ENCODE assay signal across 8 mouse cellular contexts in the genomic region with DNA sequence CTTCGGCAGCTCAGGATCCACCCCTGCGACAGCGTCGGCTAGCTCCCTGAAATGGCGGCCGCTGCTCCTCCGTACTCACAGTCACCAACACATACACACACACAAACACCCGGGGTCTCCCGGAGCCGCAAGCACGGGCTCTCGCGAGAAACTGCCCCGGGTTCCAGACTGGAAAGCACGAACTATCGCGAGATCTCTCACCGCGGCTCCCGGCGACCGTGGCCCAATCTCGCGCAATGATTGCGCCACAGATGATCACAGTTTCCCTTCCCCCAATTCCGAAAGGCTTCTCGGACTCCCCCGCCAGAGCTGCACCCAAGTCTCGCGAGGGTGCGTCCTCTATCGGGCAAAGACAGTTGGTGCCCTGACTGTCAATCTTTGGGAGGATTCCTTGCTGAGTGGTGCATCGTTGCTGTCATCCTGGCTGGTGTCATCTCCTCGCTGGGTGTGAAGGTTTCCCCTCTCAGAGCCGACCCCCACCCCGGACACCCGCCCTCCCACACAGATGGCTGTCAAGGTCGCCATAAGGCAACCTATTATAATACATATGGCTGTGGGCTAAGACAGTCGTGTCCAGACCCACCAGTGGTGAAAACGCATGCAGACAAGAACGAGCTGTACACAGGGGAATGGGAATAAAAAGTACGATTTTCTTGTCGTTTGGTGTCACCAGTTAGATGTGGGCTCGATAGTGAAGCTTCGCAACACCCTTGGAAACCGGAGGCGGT. TPM values are rescaled to one million over a fixed set of nuclear protein-coding genes. Genes with fewer than 3 reads are reported as not detected.
DNase-seq lines count a peak whose midpoint lies in the region; ATAC-seq lines count a peak whose summit lies in the region.

A gene (minus strand): TSS at position 145 of the 728 bp plus-strand sequence.

- H3K4me2 ChIP-seq in hindbrain, embryonic 12.5 days (replicated peaks), result peak within 1 kb of the TSS; percentile 84

- peak within 1 kb of the TSS; percentile 100 for H3K9ac ChIP-seq in hindbrain, embryonic 12.5 days

- H3K36me3 ChIP-seq in hindbrain, embryonic 12.5 days, result peaks cover 17% of the 10 kb centered on the region

- 0% methylated on average over 47 of the region's 47 CpGs for WGBS in hindbrain, embryonic 12.5 days

- H3K4me1 ChIP-seq in hindbrain, embryonic 12.5 days, result peaks cover 21% of the 10 kb centered on the region

- DNase-seq in Muller cell, postnatal 12 days (ENCODE audit: inconsistent ontology term), result peak; percentile 100
- peak; percentile 100 for DNase-seq in cerebellum, adult 9-11 months
- DNase-seq in frontal cortex, postnatal 10 days (ENCODE audit: low spot score in 2 of 2), result peak; percentile 100
- DNase-seq in layer of hippocampus, postnatal 14 days (ENCODE audit: low spot score in 2 of 2), result peak; percentile 100
- peak; percentile 100 for DNase-seq in lung, postnatal 14 days
- peak; percentile 99 for DNase-seq in retina, adult 2 months (ENCODE audit: low read depth, low spot score)
- DNase-seq in thymus, postnatal 36 days, result peak; percentile 99 to 100

- H3K27ac ChIP-seq in hindbrain, embryonic 12.5 days, result peak within 1 kb of the TSS; percentile 98

- ATAC-seq in hindbrain, embryonic 12.5 days (ENCODE audit: low FRiP score), result peak; percentile 97

- no peaks in the 10 kb centered on the region for H3K27me3 ChIP-seq in hindbrain, embryonic 12.5 days

- H3K4me3 ChIP-seq in hindbrain, embryonic 12.5 days, result peak within 1 kb of the TSS; percentile 83

- no peaks in the 10 kb centered on the region for H3K9me3 ChIP-seq in hindbrain, embryonic 12.5 days (replicated peaks)

RNA-seq across cellular contexts. Expression of the gene that starts here (rescaled TPM):
- polyA plus RNA-seq in hindbrain, embryonic 12.5 days (2016; fragmentation: Nextera tagmentation; extraction: Ambion mirVana), result 659 and 670 TPM in 2 replicates
- total RNA-seq in layer of hippocampus, postnatal 14 days (2021), result 100 to 1,000 TPM; 293 to 339 TPM

Comparison
In these comparisons a context has a peak if more than half of its experiments do, and no peak if none do; other contexts are left out.
1. Peak in every context shown above with its lines: DNase-seq, ATAC-seq, H3K4me3 ChIP-seq and H3K27ac ChIP-seq.